Mouse (Mus musculus) lung, postnatal 0 days (tissue): ENCODE data around the gene Znrd1. TPM values are rescaled to one million over a fixed set of nuclear protein-coding genes. Genes with fewer than 3 reads are reported as not detected.

Experiments used
- ATAC-seq: fragments of 200-750 bp; cut with Nextera tagmentation; 2 replicates; pipeline ENCODE4 v1.8.0; 2017; ENCODE audit warnings: moderate library complexity
- DNase-seq: peaks from one replicate; pipeline ENCODE4 v3.0.0-alpha.2; 2016; ENCODE audit warnings: low spot score
- H3K27ac ChIP-seq: fragments of 300-500 bp; sonication (generic); 2 replicates; pipeline ENCODE4 v1.5.1; 2014; ENCODE audit warnings: antibody characterized with exemption, mild to moderate bottlenecking, low read length, mixed read lengths
- H3K27me3 ChIP-seq: fragments of 300-500 bp; sonication (generic); replicated peaks from 2 replicates; pipeline ENCODE4 v1.6.1; 2014; ENCODE audit warnings: low read length, mixed read lengths; ENCODE audit not compliant: insufficient read depth
- H3K36me3 ChIP-seq: fragments of 300-500 bp; sonication (generic); 2 replicates; pipeline ENCODE4 v1.6.1; 2014; ENCODE audit warnings: low read length, mixed read lengths; ENCODE audit not compliant: insufficient read depth
- H3K4me1 ChIP-seq: fragments of 300-500 bp; sonication (generic); 2 replicates; pipeline ENCODE4 v1.6.1; 2014; ENCODE audit warnings: antibody characterized with exemption, low read depth, low read length, mixed read lengths; ENCODE audit not compliant: insufficient read depth
- H3K4me2 ChIP-seq: fragments of 300-500 bp; sonication (generic); replicated peaks from 2 replicates; pipeline ENCODE4 v1.6.1; 2014; ENCODE audit warnings: low read depth, mild to moderate bottlenecking, low read length, moderate library complexity, mixed read lengths
- H3K4me3 ChIP-seq: fragments of 300-500 bp; sonication (generic); 2 replicates; pipeline ENCODE4 v1.5.1; 2014; ENCODE audit warnings: low read depth, low read length
- H3K9ac ChIP-seq: fragments of 300-500 bp; sonication (generic); replicated peaks from 2 replicates; pipeline ENCODE4 v1.6.1; 2014; ENCODE audit warnings: low read depth, mild to moderate bottlenecking
- H3K9me3 ChIP-seq: fragments of 300-500 bp; sonication (generic); 2 replicates; pipeline ENCODE4 v1.6.1; 2016; ENCODE audit warnings: low read length, mixed read lengths
- CTCF ChIP-seq: IDR thresholded peaks from 2 replicates; pipeline ENCODE4 v1.5.1; 2016; ENCODE audit warnings: antibody characterized with exemption, mild to moderate bottlenecking
- EP300 ChIP-seq: IDR thresholded peaks from 2 replicates; pipeline ENCODE4 v1.6.1; 2016; ENCODE audit warnings: antibody characterized with exemption, mild to moderate bottlenecking, control low read depth
- WGBS: fragments of 180-500 bp; shearing (Covaris S2); extraction: QIAGEN DNeasy Blood & Tissue Kit; methylation state at CpG from one replicate; pipeline ENCODE4 v1.1.7; 2014; 5-methylcytosine and 5-hydroxymethylcytosine counted together
- polyA plus RNA-seq: library from polyadenylated mRNA; unstranded; fragments of >200 nt; fragmentation: Nextera tagmentation; extraction: Ambion mirVana; gene quantifications from 2 replicates; pipeline ENCODE4 v1.2.1, GENCODE M21; 2015

The Znrd1 gene
- polyA plus RNA-seq, 1 experiment from 2014 or later = 72.8 TPM

- H3K27me3 ChIP-seq = no peaks in the 10 kb centered on the region
- no peak within 1 kb of the TSS for H3K4me3 ChIP-seq
- no peak within 1 kb of the TSS for H3K9ac ChIP-seq
- DNase-seq = no peak
- no peak for TF ChIP-seq EP300
- TF ChIP-seq CTCF = no peak
- H3K9me3 ChIP-seq = no peaks in the 10 kb centered on the region
- H3K4me1 ChIP-seq = no peaks in the 10 kb centered on the region
- H3K4me2 ChIP-seq = peak within 1 kb of the TSS; percentile 32
- 34% methylated on average over 5 of the region's 5 CpGs for WGBS
- no peak for ATAC-seq
- H3K36me3 ChIP-seq = no peaks in the 10 kb centered on the region
- H3K27ac ChIP-seq = no peak within 1 kb of the TSS
These were observed 31.1 kb upstream of the Znrd1 start, which contains the start of gene H2-M5 for GRCm38 (mm10) chr17:36989437-36989836. H2-M5 (minus strand) TSS chr17:36989537.

GRCm38 (mm10) chr17:36988475-36988874 lies 30.1 kb upstream of the Znrd1 start:
- H3K36me3 ChIP-seq = no peaks in the 10 kb centered on the region
- no peaks in the 10 kb centered on the region for H3K9me3 ChIP-seq
- H3K4me2 ChIP-seq = peak overlapping the region; percentile 32
- 6% methylated on average over 24 of the region's 24 CpGs for WGBS
- H3K9ac ChIP-seq = no peak overlapping the region
- no peaks in the 10 kb centered on the region for H3K4me1 ChIP-seq
- H3K27ac ChIP-seq = no peak overlapping the region
- H3K27me3 ChIP-seq = no peaks in the 10 kb centered on the region
- TF ChIP-seq EP300 = no peak
- DNase-seq = no peak
- no peak for ATAC-seq
- no peak overlapping the region for H3K4me3 ChIP-seq

- H3K27ac ChIP-seq = no peak overlapping the region
- no peaks in the 10 kb centered on the region for H3K36me3 ChIP-seq
- no peaks in the 10 kb centered on the region for H3K4me1 ChIP-seq
- no peaks in the 10 kb centered on the region for H3K27me3 ChIP-seq
- H3K4me3 ChIP-seq = no peak overlapping the region
- no peak overlapping the region for H3K4me2 ChIP-seq
- TF ChIP-seq EP300 = peak; percentile 69
- TF ChIP-seq CTCF = no peak
- WGBS = 25% methylated on average over 5 of the region's 5 CpGs
- DNase-seq (peak; percentile 68), ATAC-seq (peak; percentile 90)
- H3K9ac ChIP-seq = no peak overlapping the region
- H3K9me3 ChIP-seq = no peaks in the 10 kb centered on the region
These were observed 24.1 kb upstream of the Znrd1 start for GRCm38 (mm10) chr17:36982253-36983155.

GRCm38 (mm10) chr17:36981845-36982244 lies 23.5 kb upstream of the Znrd1 start:
- Histone ChIP-seq H3K27me3 (no peaks in the 10 kb centered on the region), H3K4me2 (peak overlapping the region; percentile 46; the same call in 1 of the 2 replicates), H3K36me3 (no peaks in the 10 kb centered on the region), H3K9ac (no peak overlapping the region), H3K4me3 (no peak overlapping the region), H3K27ac (no peak overlapping the region), H3K4me1 (no peaks in the 10 kb centered on the region), H3K9me3 (no peaks in the 10 kb centered on the region)
- DNase-seq = no peak
- no peak for TF ChIP-seq CTCF
- TF ChIP-seq EP300 = no peak
- ATAC-seq = no peak
- WGBS = 14% methylated on average over 4 of the region's 4 CpGs

GRCm38 (mm10) chr17:36981221-36981813 lies 23.0 kb upstream of the Znrd1 start, which contains the start of gene 2410137M14Rik:
2410137M14Rik (minus strand) TSS chr17:36981237.
- H3K36me3 ChIP-seq = no peaks in the 10 kb centered on the region
- 10% methylated on average over 18 of the region's 18 CpGs for WGBS
- no peaks in the 10 kb centered on the region for H3K4me1 ChIP-seq
- peak within 1 kb of the TSS; percentile 46 for H3K4me2 ChIP-seq
- no peak within 1 kb of the TSS for H3K27ac ChIP-seq
- H3K9ac ChIP-seq = no peak within 1 kb of the TSS
- no peak within 1 kb of the TSS for H3K4me3 ChIP-seq
- no peaks in the 10 kb centered on the region for H3K27me3 ChIP-seq
- DNase-seq = peak; percentile 32
- no peak for TF ChIP-seq EP300
- no peak for TF ChIP-seq CTCF
- peak; percentile 55 for ATAC-seq
- H3K9me3 ChIP-seq = no peaks in the 10 kb centered on the region

GRCm38 (mm10) chr17:36973271-36973787 lies 15.0 kb upstream of the Znrd1 start:
- H3K27me3 ChIP-seq = no peaks in the 10 kb centered on the region
- no peak overlapping the region for H3K4me2 ChIP-seq
- 60% methylated on average over 8 of the region's 8 CpGs for WGBS
- H3K27ac ChIP-seq = no peak overlapping the region
- no peak overlapping the region for H3K4me3 ChIP-seq
- no peaks in the 10 kb centered on the region for H3K36me3 ChIP-seq
- no peak overlapping the region for H3K9ac ChIP-seq
- no peak for DNase-seq
- H3K9me3 ChIP-seq = no peaks in the 10 kb centered on the region
- H3K4me1 ChIP-seq = no peaks in the 10 kb centered on the region
- TF ChIP-seq CTCF (no peak), EP300 (no peak)
- ATAC-seq = no peak
